Mouse (Mus musculus): ENCODE data around the gene Ucma. TPM values are rescaled to one million over a fixed set of nuclear protein-coding genes. Genes with fewer than 3 reads are reported as not detected.

Ucma gene
- polyA plus RNA-seq, 1 experiment from 2014 or later: 2.3 TPM

GRCm38 (mm10) chr2:4983987-4984386, 8.1 kb downstream of the Ucma start:
- ATAC-seq (ENCODE audit: low FRiP score, low read depth): no peak
- H3K9ac ChIP-seq: no peak overlapping the region
- no peaks in the 10 kb centered on the region for H3K27me3 ChIP-seq
- no peak overlapping the region for H3K4me3 ChIP-seq
- H3K9me3 ChIP-seq: no peaks in the 10 kb centered on the region
- H3K4me2 ChIP-seq: no peak overlapping the region
- no peaks in the 10 kb centered on the region for H3K36me3 ChIP-seq
- H3K4me1 ChIP-seq (replicated peaks): 0 out of 2 replicates have a peak, but pooled peaks cover under 1% of the 10 kb centered on the region
- no peak overlapping the region for H3K27ac ChIP-seq (replicated peaks)
- WGBS: 34% methylated on average over 5 of the region's 5 CpGs

- no peak overlapping the region for H3K4me2 ChIP-seq
- 86% methylated on average over 6 of the region's 6 CpGs for WGBS
- H3K27ac ChIP-seq (replicated peaks): no peak overlapping the region
- no peak for ATAC-seq (ENCODE audit: low FRiP score, low read depth)
- no peaks in the 10 kb centered on the region for H3K27me3 ChIP-seq
- H3K4me3 ChIP-seq: no peak overlapping the region
- H3K4me1 ChIP-seq (replicated peaks): no peaks in the 10 kb centered on the region
- H3K36me3 ChIP-seq: no peaks in the 10 kb centered on the region
- H3K9me3 ChIP-seq: no peaks in the 10 kb centered on the region
- H3K9ac ChIP-seq: no peak overlapping the region
Observed at GRCm38 (mm10) chr2:4985000-4985399, 9.1 kb downstream of the Ucma start.

GRCm38 (mm10) chr2:4986798-4987197, 10.9 kb downstream of the Ucma start:
- no peak for ATAC-seq (ENCODE audit: low FRiP score, low read depth)
- Histone ChIP-seq H3K4me2 (no peak overlapping the region), H3K27ac (replicated peaks) (no peak overlapping the region), H3K4me1 (replicated peaks) (no peaks in the 10 kb centered on the region), H3K36me3 (no peaks in the 10 kb centered on the region), H3K9me3 (no peaks in the 10 kb centered on the region), H3K9ac (no peak overlapping the region), H3K4me3 (no peak overlapping the region), H3K27me3 (no peaks in the 10 kb centered on the region)
- 90% methylated on average over 4 of the region's 4 CpGs for WGBS

- 84% methylated on average over 8 of the region's 8 CpGs for WGBS
- Histone ChIP-seq H3K4me1 (replicated peaks) (no peaks in the 10 kb centered on the region), H3K9me3 (no peaks in the 10 kb centered on the region), H3K27me3 (no peaks in the 10 kb centered on the region), H3K36me3 (no peaks in the 10 kb centered on the region), H3K4me3 (no peak overlapping the region), H3K27ac (replicated peaks) (no peak overlapping the region), H3K4me2 (no peak overlapping the region), H3K9ac (no peak overlapping the region)
- no peak for ATAC-seq (ENCODE audit: low FRiP score, low read depth)
Observed at GRCm38 (mm10) chr2:4987388-4988180, 11.7 kb downstream of the Ucma start.

- Histone ChIP-seq H3K9me3 (no peaks in the 10 kb centered on the region), H3K4me3 (no peak overlapping the region), H3K36me3 (no peaks in the 10 kb centered on the region), H3K9ac (no peak overlapping the region), H3K4me1 (replicated peaks) (no peaks in the 10 kb centered on the region), H3K27me3 (no peaks in the 10 kb centered on the region), H3K27ac (replicated peaks) (no peak overlapping the region), H3K4me2 (no peak overlapping the region)
- 82% methylated on average over 11 of the region's 11 CpGs for WGBS
- ATAC-seq (ENCODE audit: low FRiP score, low read depth): no peak
Observed at GRCm38 (mm10) chr2:4988826-4989424, 13.0 kb downstream of the Ucma start.

- no peak for ATAC-seq (ENCODE audit: low FRiP score, low read depth)
- Histone ChIP-seq H3K27me3 (no peaks in the 10 kb centered on the region), H3K9me3 (no peaks in the 10 kb centered on the region), H3K9ac (no peak overlapping the region), H3K27ac (replicated peaks) (no peak overlapping the region), H3K4me3 (no peak overlapping the region), H3K36me3 (no peaks in the 10 kb centered on the region), H3K4me2 (no peak overlapping the region), H3K4me1 (replicated peaks) (no peaks in the 10 kb centered on the region)
- 87% methylated on average over 11 of the region's 11 CpGs for WGBS
Observed at GRCm38 (mm10) chr2:4993584-4993983, 17.7 kb downstream of the Ucma start.

- Histone ChIP-seq H3K9ac (no peak overlapping the region), H3K4me3 (no peak overlapping the region), H3K27me3 (no peaks in the 10 kb centered on the region), H3K36me3 (no peaks in the 10 kb centered on the region), H3K9me3 (no peaks in the 10 kb centered on the region), H3K4me1 (replicated peaks) (no peaks in the 10 kb centered on the region), H3K27ac (replicated peaks) (no peak overlapping the region), H3K4me2 (no peak overlapping the region)
- no peak for ATAC-seq (ENCODE audit: low FRiP score, low read depth)
- 91% methylated on average over 4 of the region's 4 CpGs for WGBS
Observed at GRCm38 (mm10) chr2:4994436-4994835, 18.5 kb downstream of the Ucma start.

- no peaks in the 10 kb centered on the region for H3K4me1 ChIP-seq (replicated peaks)
- H3K9ac ChIP-seq: no peak overlapping the region
- H3K9me3 ChIP-seq: no peaks in the 10 kb centered on the region
- ATAC-seq (ENCODE audit: low FRiP score, low read depth): no peak
- H3K27ac ChIP-seq (replicated peaks): no peak overlapping the region
- H3K4me2 ChIP-seq: no peak overlapping the region
- H3K4me3 ChIP-seq: no peak overlapping the region
- H3K27me3 ChIP-seq: no peaks in the 10 kb centered on the region
- WGBS: 94% methylated on average over 11 of the region's 11 CpGs
- H3K36me3 ChIP-seq: no peaks in the 10 kb centered on the region
Observed at GRCm38 (mm10) chr2:4995646-4996045, 19.7 kb downstream of the Ucma start.

- H3K4me2 ChIP-seq: no peak overlapping the region
- H3K27me3 ChIP-seq: no peaks in the 10 kb centered on the region
- H3K27ac ChIP-seq (replicated peaks): no peak overlapping the region
- ATAC-seq (ENCODE audit: low FRiP score, low read depth): no peak
- no peak overlapping the region for H3K9ac ChIP-seq
- H3K36me3 ChIP-seq: no peaks in the 10 kb centered on the region
- no peak overlapping the region for H3K4me3 ChIP-seq
- 95% methylated on average over 6 of the region's 6 CpGs for WGBS
- no peaks in the 10 kb centered on the region for H3K9me3 ChIP-seq
- no peaks in the 10 kb centered on the region for H3K4me1 ChIP-seq (replicated peaks)
Observed at GRCm38 (mm10) chr2:4996421-4996824, 20.5 kb downstream of the Ucma start.

GRCm38 (mm10) chr2:4998905-4999304, 23.0 kb downstream of the Ucma start:
- WGBS: 84% methylated on average over 3 of the region's 3 CpGs
- Histone ChIP-seq H3K27me3 (no peaks in the 10 kb centered on the region), H3K9ac (no peak overlapping the region), H3K36me3 (no peaks in the 10 kb centered on the region), H3K9me3 (no peaks in the 10 kb centered on the region), H3K4me1 (replicated peaks) (no peaks in the 10 kb centered on the region), H3K4me3 (no peak overlapping the region), H3K27ac (replicated peaks) (no peak overlapping the region), H3K4me2 (no peak overlapping the region)
- ATAC-seq (ENCODE audit: low FRiP score, low read depth): no peak

GRCm38 (mm10) chr2:5001266-5001665, 25.3 kb downstream of the Ucma start:
- no peaks in the 10 kb centered on the region for H3K27me3 ChIP-seq
- no peak overlapping the region for H3K27ac ChIP-seq (replicated peaks)
- no peaks in the 10 kb centered on the region for H3K9me3 ChIP-seq
- no peaks in the 10 kb centered on the region for H3K4me1 ChIP-seq (replicated peaks)
- H3K4me2 ChIP-seq: no peak overlapping the region
- ATAC-seq (ENCODE audit: low FRiP score, low read depth): no peak
- no peak overlapping the region for H3K9ac ChIP-seq
- no peak overlapping the region for H3K4me3 ChIP-seq
- no peaks in the 10 kb centered on the region for H3K36me3 ChIP-seq
- 94% methylated on average over 6 of the region's 6 CpGs for WGBS

- Histone ChIP-seq H3K4me2 (no peak overlapping the region), H3K4me1 (replicated peaks) (peaks cover 3% of the 10 kb centered on the region), H3K9me3 (no peaks in the 10 kb centered on the region), H3K36me3 (no peaks in the 10 kb centered on the region), H3K27ac (replicated peaks) (no peak overlapping the region), H3K27me3 (no peaks in the 10 kb centered on the region), H3K4me3 (no peak overlapping the region), H3K9ac (no peak overlapping the region)
- no peak for ATAC-seq (ENCODE audit: low FRiP score, low read depth)
- WGBS: 90% methylated on average over 4 of the region's 4 CpGs
Observed at GRCm38 (mm10) chr2:5007107-5007506, 31.2 kb downstream of the Ucma start.

Measured in hindbrain, embryonic 15.5 days (tissue).